Mouse (Mus musculus): ENCODE results near the gene Actn2.

The Actn2 gene

GRCm38 (mm10) chr13:12256871-12257390 is 83.6 kb downstream of the Actn2 start:
- no peak for DNase-seq (ENCODE audit: low spot score)

GRCm38 (mm10) chr13:12255911-12256705 is 84.5 kb downstream of the Actn2 start:
- DNase-seq (ENCODE audit: low spot score) = no peak

- no peak for DNase-seq (ENCODE audit: low spot score)
Observed at GRCm38 (mm10) chr13:12250496-12250895, 90.1 kb downstream of the Actn2 start.

- DNase-seq (ENCODE audit: low spot score) = no peak
Observed at GRCm38 (mm10) chr13:12249195-12249898, 91.2 kb downstream of the Actn2 start.

GRCm38 (mm10) chr13:12245938-12246337 is 94.6 kb downstream of the Actn2 start:
- DNase-seq (ENCODE audit: low spot score) = no peak

- DNase-seq (ENCODE audit: low spot score) = no peak
Observed at GRCm38 (mm10) chr13:12243991-12244390, 96.6 kb downstream of the Actn2 start.

GRCm38 (mm10) chr13:12232141-12232540 is 108.4 kb downstream of the Actn2 start:
- no peak for DNase-seq (ENCODE audit: low spot score)

GRCm38 (mm10) chr13:12228248-12228647 is 112.3 kb downstream of the Actn2 start:
- DNase-seq (ENCODE audit: low spot score) = no peak

- no peak for DNase-seq (ENCODE audit: low spot score)
Observed at GRCm38 (mm10) chr13:12227606-12228005, 113.0 kb downstream of the Actn2 start.
